Mouse (Mus musculus) lung, adult 2 months (tissue): ENCODE results near the gene Adcyap1r1.

ENCODE experiments used
- CTCF ChIP-seq: fragments of 200-500 bp; IDR thresholded peaks from 2 replicates; pipeline ENCODE4 v1.5.1; 2011; ENCODE audit warnings: mild to moderate bottlenecking, low read length, control low read depth; ENCODE audit not compliant: insufficient read depth
- POLR2A ChIP-seq: fragments of 200-500 bp; IDR thresholded peaks from 2 replicates; pipeline ENCODE4 v1.6.1; 2011; ENCODE audit warnings: low read depth, mild to moderate bottlenecking, control low read depth, low read length, borderline replicate concordance; ENCODE audit errors: extremely low read depth

GRCm38 (mm10) chr6:55542359-55542758 is 90.6 kb downstream of the Adcyap1r1 start:
- TF ChIP-seq CTCF (no peak), POLR2A (no peak)
